Mouse (Mus musculus): ENCODE data around the gene Hrh3. TPM values are rescaled to one million over a fixed set of nuclear protein-coding genes. Genes with fewer than 3 reads are reported as not detected.

The Hrh3 gene
- total RNA-seq (2022), result not detected

DNA sequence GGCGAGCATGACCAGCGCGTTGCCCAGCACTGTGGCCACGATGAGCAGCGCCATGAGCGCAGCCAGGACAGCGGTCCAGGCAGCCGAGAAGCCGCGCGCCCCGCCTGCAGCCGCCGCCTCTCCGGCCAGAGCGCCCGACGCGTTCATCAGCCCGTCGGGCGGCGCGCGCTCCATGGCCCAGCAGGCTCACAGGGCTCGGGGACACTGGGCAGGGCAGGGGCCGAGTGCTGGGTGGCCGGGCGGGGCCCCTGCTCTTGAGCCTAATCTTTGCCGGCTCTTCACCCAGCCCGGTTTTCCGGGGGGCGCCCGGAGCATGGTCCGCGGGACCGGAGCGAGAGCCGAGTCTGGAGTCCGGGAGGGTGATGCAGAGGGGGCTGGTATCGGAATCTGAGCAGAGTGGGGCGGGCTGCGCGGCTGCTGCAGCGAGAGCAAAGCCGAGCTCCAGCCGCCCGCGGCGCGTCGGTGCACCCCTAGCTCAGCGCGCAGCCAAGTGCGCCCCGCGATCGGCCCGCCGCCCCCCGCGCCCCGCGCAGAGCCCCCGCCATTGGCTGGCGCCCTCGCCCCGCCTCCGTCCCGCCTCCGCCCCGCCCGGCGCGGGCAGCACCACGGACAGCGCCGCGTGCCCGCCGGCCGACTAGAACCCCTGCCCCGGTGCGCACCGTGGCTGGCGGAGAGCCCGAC, at the start of gene Hrh3:
Gene Hrh3, minus strand, starts transcription at position 511 of the 681 bp plus-strand sequence.
- DNase-seq (ENCODE audit: low spot score in 2 of 2), result peak in 1 of 2 experiments; percentile 50

DNA sequence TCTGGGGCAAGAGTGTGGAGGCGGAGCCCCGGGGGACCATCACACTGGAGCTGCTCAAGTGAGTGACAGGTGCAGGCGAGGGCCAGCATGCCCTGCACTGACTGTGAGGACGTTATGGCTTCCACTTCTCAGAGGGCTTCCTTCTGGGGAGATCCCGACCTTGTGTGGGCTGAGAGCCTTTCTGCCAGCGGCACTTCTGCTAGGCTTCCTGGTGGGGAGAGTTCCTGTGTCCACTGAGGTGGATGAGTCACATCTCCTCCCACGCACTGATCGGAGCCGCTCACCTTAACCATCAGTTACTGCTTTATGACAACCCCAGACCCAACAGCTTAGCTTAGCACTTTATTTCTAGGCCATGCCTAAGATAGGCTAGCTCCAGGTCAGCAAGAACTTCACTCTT, 44.3 kb upstream of the Hrh3 start:
- DNase-seq (ENCODE audit: low spot score in 2 of 2), result no peak

DNA sequence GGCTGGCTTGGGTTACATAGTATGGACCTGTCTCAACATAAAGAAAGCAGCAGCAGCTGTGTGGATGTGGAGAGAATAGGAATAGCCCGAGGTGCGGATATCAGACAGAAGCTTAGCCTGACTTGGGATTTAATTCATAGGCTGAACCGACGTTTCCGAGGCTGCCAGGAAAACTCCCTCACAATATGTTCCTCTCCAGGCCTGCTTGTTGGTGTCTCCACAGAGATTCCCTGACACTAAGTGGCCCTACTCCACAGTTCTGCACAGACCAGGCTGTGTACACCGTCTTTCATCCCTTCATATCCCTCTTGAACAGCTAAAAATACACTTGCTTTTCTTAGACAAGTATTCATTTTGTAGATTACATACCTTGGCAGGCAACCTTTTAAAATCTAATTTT, 43.1 kb upstream of the Hrh3 start:
- no peak for DNase-seq (ENCODE audit: low spot score in 2 of 2)

DNA sequence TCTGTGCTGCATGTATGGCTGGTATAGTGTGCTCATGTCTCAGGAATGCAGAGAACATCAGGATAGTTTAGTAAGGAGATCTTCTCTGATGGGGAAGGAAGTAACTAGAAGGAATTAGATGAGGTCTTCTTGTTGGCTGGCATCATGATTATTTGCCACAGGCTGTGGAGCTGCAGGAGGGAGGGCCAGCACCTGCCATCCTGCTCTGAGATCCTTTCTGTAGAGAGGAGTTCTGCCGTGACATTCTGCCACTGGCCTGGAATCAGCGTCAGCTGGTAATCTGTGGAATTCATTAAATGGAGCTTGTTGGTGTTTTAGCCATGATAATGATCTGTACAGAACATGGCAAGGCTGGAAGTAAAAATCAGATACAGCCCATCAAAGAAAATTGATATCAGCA, 41.8 kb upstream of the Hrh3 start:
- no peak for DNase-seq (ENCODE audit: low spot score in 2 of 2)

- DNase-seq (ENCODE audit: low spot score in 2 of 2), result no peak
Observed at GRCm38 (mm10) chr2:180135414-180135813, 31.1 kb upstream of the Hrh3 start.

- DNase-seq (ENCODE audit: low spot score in 2 of 2), result no peak
Observed at GRCm38 (mm10) chr2:180133911-180134310, 29.6 kb upstream of the Hrh3 start.

DNA sequence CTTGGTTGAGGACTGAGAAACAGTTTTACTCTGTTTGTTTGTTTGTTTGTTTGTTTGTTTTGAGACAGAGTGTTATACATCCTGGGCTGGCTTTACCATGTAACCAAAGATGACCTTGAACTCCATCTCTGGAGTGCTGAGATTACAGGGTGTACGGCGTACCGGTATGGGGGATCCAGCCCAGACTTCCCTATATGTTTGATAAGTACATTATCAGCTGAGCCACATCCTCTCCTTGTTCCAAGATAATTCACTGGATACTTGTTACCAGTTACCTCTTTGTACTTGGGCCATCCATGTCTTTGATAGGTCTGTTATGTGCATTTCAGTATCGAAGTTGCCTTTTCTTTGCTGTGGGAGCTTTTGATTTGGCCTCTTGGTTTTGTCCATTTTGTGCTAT, 28.9 kb upstream of the Hrh3 start:
- no peak for DNase-seq (ENCODE audit: low spot score in 2 of 2)

GRCm38 (mm10) chr2:180127675-180128074, 23.4 kb upstream of the Hrh3 start:
- no peak for DNase-seq (ENCODE audit: low spot score in 2 of 2)

- peak; percentile 30 to 50 for DNase-seq (ENCODE audit: low spot score in 2 of 2)
Observed at GRCm38 (mm10) chr2:180126195-180126594, 21.9 kb upstream of the Hrh3 start.

DNA sequence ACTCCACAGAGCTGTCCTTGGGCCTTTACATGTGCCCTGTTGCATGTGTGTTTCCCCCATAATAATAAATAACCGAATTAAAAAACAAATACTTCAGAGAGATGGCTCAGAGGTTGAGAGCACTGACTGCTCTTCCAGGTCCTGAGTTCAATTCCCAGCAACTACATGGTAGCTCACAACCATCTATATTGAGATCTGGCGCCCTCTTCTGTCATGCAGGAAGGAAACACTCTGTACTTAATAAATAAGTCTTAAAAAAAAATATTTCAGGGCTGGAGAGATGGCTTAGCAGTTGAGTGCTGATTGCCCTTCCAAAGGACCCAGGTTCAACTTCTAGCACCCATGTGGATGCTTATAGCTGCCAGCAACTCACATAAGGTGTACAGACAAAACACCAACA, 19.9 kb upstream of the Hrh3 start:
- DNase-seq (ENCODE audit: low spot score in 2 of 2), result no peak

- DNase-seq (ENCODE audit: low spot score in 2 of 2), result no peak
Observed at GRCm38 (mm10) chr2:180120292-180120761, 16.0 kb upstream of the Hrh3 start.

DNA sequence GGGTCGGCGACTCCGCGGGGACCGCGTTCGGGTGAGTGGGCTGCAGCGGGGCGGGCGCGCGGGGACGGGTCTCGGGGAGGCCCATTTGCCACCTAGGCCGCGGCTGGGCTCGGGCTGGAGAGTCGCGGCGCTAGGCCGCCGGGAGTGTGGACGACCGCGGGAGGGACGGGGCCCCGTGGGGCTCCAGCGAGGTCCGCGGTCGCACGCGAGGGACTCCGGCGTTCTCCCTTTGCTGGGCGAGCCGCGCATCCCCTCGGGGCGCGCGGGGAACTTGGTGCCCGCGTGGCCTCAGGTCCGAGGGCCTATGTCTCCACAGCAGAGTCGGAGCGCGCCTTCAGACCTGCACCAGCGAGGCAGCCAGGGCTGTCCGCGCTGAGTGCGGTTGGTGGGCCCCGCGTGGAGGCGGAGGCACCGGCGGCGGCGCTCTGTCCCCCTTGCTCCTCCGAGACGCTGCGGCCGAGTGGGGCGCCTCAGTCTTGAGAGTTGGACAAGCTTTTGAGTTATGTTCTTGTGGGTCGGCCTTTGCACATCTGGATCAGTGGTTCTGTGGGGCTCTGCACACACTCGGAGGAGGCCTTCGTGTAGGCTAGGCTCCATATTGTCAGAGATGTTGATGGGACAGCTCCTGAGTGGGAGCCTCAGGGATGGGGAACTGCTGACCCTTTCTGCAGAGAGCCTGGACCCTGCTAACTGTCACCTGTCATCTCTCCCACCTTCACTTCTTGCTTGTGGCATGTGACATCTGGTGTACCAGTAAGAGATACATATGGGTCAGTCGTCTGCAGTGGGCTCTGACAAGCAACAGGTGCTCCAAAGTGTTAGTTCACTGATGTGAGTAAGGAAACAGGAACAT, 15.4 kb upstream of the Hrh3 start:
- DNase-seq (ENCODE audit: low spot score in 2 of 2), result no peak

GRCm38 (mm10) chr2:180118661-180119438, 14.6 kb upstream of the Hrh3 start, which contains the start of gene Osbpl2:
TSS of gene Osbpl2 (plus strand) at chr2:180119306.
- peak; percentile 100 for DNase-seq (ENCODE audit: low spot score in 2 of 2)

DNA sequence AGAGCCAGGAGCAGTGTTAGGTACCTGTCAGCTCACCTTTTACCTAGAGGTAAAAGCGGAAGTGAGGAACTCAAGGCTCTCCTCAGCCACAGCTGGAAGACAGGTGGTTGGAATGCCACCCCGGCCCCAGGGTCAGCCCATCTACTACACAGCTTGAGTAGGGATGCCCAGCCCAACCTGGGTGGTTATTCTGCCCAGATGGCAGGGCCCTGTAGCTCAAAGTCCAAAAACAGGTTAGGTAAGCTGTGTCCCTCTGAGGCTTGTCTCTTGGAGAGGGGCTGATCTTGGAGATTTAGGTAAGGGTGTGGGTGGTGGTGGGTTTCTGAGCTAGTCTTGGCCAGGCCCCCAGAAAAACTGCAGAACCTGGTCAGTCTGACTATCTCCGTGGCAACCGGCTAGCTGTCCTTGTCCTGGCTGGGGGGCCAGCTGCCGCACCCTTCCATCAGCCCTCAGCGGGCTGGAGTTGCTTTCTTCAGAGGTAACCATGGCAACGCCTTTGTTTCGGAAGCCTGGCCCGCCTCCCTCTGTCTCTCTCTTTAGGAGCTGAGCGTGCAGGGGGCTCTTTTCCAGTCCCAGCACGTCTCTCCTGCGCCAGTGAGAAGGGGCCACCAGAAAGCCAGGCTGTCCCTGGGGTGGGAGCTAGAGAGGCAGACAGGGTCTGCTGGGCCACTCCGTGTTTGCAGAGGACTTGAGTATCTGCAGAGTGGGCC, 13.4 kb upstream of the Hrh3 start:
- no peak for DNase-seq (ENCODE audit: low spot score in 2 of 2)

- DNase-seq (ENCODE audit: low spot score in 2 of 2), result no peak
Observed at GRCm38 (mm10) chr2:180116741-180117484, 12.6 kb upstream of the Hrh3 start.

GRCm38 (mm10) chr2:180116081-180116493, 11.8 kb upstream of the Hrh3 start:
- DNase-seq (ENCODE audit: low spot score in 2 of 2), result no peak

GRCm38 (mm10) chr2:180115279-180115678, 11.0 kb upstream of the Hrh3 start:
- DNase-seq (ENCODE audit: low spot score in 2 of 2), result peak in 1 of 2 experiments; percentile 41

DNA sequence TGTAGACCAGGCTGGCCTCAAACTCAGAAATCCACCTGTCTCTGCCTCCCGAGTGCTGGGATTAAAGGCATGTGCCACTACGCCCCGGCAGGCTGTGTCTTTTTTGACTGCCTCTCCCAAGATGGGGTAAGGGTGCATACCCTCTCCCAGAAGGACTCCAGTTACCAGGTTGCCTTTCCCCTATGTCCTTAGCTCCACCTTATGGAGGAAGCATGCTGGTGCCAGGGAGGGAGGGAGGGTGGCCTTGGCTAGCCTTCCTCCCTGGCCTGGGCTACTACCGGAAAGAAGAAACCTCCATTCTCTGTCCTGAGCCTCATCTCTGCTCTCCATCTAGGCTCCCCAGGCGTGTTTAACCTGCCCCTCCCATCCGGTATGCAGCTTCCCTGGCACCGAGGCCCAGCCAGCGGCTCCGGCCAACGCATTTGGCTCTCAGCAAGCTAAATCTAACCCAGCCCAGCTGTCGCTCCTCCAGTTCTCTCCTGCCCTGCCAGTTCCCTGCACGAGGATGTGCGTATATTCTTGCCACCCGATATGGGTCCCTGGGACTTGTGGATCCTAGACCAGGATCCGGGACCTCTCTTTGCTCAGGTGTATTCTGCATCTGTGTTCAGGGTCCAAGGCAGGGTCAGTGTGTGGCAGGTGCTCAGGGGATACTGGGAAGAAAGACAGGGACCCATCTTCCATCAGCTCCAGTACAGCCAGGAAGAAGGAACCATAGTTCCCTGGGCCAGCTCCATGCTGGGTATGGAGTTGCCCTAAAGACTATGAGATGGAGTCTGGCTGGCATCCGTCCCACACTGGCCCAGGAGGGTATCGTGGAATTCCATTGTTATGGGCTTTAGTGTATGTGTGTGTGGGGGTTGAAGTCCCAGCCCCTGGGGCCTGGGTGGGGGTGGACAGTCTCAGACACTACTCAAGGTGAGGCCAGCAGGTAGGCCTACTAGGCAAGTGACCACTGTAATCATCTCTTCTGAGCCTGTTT, 9.9 kb upstream of the Hrh3 start:
- peak; percentile 88 to 93 for DNase-seq (ENCODE audit: low spot score in 2 of 2)

DNA sequence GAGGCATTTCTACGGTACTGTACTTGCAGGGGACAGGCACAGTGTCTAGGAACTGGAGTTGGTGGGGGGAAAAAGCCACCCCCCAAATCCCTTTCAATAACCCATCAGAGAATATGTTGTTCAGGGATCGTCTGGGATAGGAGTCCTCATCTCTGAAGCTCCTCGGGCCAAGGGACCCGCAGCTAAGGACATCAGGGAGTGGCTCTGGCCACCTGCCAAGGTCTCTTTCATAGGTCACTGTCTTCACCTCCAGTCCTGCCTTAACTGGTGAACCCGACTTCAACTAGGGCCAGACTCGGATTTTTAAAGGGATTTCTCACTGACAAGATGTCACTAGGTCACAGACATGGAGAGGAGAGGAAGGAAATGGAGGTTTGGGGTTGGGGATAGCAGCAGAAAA, 4.0 kb upstream of the Hrh3 start:
- DNase-seq (ENCODE audit: low spot score in 2 of 2), result no peak
